Mouse (Mus musculus): ENCODE data around the gene Dlgap1.
A peak's percentile ranks its signal among the peaks of the same experiment; 100 is the strongest.

Dlgap1 gene

DNA sequence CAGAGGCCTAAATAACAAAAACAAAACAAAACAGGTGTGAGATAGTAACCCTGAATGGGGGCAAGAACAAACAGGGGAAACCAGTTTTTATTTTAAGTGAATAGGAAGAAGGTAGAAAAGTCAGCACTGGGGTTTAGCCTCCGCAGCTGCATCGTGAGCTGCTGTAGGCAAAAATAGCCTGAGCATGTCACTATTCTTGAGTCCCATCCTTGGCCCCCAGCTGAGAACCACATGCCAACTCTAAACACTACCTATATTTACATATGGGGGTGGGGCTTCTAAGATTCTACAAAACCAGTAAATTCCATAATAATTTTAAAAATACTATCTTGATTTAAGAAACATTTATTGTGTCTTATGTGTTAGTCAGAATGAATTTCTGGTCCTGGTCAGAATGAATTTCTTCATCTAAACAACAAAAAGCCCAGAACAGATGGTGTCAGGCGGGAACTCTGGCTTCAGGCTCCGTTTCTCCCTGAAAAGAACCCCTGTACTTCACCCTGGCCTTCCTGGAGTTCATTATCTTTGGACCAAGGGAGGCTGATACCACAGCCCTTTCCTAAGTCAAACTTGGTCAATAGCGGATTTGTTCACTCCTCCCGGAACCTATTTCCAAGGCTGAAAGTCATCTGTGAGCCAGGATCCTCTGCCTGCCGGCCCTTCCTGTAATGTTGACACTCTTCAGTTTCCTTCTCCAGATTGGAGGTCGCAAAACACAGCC, 494.1 kb downstream of the Dlgap1 start:
- DNase-seq (ENCODE audit: low read depth) = no peak

DNA sequence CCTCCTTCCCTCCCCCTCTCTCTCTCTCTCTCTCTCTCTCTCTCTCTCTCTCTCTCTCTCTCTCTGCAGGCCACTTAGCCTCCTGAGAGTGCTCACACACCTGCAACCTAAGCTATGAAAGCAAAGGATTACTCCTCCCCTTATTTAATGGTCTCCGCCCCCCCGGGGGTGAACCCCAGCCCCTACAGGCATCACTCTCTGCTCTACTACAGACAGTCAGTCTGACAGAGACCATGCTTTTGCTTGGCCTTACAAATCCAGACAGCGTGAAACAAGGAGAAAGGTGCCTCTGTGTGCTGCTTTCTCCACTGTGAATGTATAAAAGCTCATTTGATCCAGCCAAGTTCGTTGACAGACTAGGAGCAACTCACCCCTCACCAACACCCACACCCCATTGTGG, 497.5 kb downstream of the Dlgap1 start:
- no peak for DNase-seq (ENCODE audit: low read depth)

DNA sequence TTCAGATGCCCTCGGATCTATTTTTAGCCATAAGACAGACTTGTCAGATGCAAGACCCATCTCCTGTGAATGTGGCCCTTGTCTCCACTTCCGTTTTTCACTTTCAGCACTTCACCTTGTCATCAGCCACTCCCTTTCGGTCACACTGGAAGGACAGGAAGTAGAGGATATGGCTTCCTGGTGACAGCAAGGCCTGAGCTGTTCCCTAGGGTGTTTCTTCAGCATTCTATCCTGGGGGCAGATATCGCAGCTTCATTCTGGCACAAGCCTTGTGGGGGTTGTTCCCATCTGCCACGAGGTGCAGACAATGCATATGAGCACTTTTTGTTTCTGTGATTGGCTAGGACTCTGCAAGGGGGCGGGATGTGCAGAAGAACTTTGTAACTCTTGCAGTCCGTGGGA, 502.1 kb downstream of the Dlgap1 start:
- no peak for DNase-seq (ENCODE audit: low read depth)

DNA sequence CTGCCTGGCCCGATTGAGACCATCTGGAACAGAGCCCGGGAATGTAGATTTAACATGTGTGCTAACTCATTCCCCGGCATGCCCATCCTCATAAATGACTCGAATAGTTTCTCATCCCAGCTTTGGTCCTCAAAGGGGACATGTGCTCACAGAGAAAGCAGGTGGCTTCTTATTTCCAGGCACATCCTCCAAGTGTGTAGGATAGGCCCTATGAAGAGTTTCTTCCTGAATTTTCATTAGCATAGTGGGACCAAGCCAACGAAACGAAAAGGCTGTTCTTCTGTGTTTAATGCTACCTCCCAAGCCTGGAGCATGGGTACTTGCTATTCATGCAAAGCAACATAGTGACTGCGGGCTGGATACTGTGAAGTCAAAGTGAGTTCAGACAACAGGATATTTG, 503.3 kb downstream of the Dlgap1 start:
- DNase-seq (ENCODE audit: low read depth) = no peak

DNA sequence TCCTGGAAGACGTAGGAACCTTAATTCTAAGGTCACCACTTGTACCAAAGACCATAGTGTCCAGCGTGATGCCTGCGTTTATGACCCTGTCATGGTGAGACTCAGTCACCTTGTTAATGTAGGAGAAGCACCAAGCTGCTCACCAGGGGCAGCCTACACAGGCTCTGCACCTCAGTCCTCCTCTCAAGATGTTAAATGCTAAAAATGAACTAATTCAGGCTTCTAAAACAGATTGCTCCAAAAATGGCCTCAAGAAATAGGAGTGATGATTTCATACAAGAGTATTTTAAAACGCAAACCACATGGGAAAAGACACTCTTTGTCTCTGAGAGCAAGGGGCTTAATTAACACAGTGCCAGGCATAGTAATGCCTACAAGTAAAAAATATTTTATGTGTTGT, 505.0 kb downstream of the Dlgap1 start:
- no peak for DNase-seq (ENCODE audit: low read depth)

DNA sequence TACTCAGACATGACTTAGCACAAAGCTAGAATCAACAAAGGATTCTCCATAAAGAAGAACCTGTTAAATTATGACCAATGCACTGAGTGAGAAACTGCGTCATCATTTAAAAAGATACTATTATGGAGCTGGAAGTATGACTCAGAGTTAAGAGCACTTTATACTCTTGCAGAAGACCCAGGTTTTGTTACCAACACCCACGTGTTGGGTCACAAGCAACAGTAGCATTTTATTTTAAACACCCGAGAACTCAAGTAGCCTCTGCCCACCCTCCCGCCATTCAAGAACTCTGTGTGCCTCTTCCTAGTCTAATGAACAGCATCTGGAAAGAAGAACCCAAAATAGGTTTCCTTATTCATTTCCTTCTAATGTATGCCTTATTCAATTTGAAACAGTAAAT, 514.8 kb downstream of the Dlgap1 start:
- DNase-seq (ENCODE audit: low read depth) = no peak

DNA sequence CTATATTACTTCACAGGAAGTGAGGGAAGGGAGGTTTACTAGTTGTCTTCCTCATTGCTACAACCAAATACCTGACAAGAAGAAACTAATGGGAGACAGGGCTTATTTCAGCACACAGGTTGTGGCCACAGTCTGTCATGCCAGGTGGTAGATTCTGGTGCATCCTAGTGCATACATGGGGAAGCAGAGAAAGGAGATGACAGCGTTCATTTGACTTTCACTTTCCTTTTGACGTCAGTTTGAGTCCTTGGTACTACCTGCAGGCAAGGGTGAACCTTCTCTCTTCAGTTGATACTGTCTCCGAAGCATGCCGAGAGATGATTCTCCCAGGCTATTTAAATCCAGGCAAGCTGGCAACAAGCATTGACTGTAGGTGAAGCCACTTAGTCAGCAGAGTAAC, 516.8 kb downstream of the Dlgap1 start:
- no peak for DNase-seq (ENCODE audit: low read depth)

DNA sequence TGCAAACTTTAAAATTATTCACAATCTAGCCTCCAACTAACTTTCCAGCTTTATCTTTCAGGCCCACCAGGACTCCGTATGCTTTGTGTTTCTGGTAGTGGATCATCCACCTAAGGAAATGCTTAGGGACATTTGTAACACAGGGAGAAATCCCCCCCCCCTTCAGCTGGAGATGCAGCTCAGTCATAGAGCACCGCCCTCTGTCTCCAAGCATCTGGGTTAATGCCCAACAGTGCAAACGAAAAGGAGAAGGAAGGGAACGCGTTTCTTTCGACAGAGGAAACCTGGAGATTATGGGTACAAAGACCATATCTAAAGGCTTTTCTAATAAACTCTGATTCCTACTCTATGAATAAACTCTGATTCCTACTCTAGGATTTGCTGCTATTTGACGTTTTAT, 517.4 kb downstream of the Dlgap1 start:
- no peak for DNase-seq (ENCODE audit: low read depth)

DNA sequence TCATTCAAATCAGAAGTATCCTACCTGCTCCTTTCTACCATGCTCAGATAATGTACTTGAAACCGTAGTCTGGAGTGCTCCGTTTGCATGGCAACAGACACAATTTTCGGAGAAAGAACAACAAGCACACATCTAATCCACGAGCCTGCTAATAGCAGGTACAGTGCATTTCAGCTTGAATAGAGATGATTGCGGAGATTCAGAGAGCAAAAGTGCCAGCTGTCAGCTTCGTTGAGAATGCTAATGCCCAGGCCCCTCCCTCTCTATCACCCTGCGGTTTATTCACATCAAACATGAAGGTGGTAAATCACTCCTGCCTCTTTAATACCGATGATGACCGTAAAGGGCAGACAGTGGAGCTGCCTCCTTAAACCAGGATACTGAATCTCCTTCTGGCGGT, 518.0 kb downstream of the Dlgap1 start:
- DNase-seq (ENCODE audit: low read depth) = no peak

DNA sequence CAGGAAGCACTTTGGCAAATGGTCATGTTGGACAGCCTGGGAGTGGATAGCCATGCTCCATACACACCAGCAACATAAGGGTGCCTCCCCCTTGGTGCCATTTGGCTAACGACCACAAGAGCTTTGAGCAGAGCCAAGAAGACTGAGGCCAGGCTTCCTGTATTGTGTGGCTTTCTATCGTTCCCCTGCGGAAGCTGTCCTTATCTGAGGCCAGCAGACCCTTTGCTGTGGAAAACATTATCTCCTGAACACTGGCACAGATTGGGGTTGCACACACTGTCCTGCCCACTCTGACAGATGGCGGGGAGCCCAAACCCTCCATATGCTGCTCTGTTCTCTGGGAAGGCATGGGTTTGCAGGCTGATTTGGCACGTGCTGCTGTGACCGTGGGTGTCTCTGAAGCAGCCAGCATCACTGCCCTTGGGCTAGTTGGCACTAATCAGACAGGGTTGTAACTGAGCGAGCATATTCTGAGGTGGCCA, 520.0 kb downstream of the Dlgap1 start:
- DNase-seq (ENCODE audit: low read depth) = no peak

DNA sequence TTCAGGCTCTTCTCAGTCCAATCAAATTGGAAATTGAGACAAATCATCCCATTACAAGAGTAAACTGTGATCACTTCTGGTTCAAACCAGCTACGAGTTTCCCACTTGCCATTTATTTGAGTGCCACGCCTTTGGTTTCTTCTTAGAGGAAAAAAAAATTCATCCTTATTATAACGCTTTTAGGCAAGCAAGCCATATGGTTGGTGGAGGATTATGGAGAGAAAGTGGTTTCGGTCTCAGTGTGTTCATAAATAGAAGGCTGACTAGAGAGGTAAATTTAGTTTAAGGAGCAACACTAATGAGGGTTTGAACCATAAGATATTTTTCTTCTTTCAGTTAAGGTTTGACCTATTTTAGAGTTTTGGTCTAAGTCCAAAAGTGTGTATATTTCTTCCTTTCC, 522.7 kb downstream of the Dlgap1 start:
- DNase-seq (ENCODE audit: low read depth) = no peak

DNA sequence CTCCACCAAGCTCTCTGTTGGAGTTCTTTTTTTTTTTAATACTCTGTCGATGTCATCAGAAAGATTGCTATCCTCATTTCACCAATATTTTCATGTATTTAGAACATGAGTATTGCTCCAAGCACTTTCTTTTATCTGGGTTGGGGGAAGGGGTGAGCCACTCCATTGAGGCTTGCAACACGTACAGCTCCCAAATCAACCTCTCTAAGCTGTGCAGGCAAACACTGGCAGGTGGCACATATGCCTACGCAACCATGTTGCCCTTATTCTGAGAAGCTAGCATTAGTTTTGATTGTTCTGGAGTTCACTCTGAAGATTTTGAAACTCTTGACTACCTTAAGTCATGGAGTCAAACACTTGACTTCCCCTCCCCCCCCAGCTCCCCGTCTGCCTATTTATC, 525.5 kb downstream of the Dlgap1 start:
- DNase-seq (ENCODE audit: low read depth) = no peak

DNA sequence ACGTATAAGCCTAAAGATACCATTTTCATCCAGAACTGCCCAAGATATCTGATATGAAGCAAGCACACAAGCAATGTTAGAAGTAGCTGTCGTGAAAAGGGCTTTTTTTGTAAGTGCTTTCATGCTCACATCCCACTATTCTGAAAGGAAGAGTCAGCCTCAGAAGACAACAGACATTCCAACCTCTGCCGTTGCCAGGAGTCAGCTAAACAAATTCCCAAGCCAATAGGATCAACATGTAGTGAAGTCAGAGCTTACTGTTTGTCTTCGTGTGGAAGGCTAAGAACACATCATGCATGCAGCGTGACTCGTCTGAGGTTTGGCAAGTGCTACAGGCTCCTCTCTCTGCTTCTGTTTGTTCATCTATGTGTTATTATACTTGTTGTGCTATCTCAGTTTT, 529.4 kb downstream of the Dlgap1 start:
- peak; percentile 15 for DNase-seq (ENCODE audit: low read depth)

DNA sequence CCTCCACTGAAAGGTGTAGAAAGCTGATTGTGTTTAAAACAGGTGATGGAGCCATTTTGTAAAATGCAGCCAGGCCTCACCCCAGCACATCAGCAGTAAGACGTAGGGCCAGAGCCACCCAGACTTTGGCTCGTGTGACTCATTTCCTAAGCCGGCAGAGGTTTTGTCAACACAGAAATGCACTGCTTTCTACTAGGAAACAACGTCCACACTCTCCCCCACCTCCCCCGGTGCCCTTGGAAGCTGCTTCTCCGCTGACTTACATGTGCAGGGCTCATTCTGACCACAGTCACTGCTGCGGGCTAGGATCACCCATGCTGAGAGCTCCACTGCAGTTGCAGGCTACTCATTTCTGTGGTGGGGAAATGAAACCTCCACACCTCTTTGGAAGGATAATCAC, 533.1 kb downstream of the Dlgap1 start:
- DNase-seq (ENCODE audit: low read depth) = peak; percentile 3

DNA sequence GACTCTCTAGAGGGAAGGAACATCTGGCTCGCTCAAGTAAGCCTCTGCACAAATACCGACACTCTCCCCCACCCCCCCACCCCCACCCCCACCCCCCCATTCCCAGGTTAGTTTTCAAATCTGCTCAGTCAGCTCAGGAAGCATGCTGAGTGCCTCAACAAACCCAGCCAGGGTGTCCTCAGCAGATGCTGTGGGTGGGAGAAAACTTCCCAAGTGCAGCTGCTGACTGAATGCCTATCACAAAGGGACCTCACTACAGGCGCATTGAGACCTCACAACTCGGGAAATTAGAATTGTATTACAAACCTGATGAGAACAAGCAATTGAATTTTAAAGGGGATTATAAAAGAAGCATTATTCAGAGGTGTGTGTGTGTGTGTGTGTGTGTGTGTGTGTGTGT, 538.9 kb downstream of the Dlgap1 start:
- no peak for DNase-seq (ENCODE audit: low read depth)

DNA sequence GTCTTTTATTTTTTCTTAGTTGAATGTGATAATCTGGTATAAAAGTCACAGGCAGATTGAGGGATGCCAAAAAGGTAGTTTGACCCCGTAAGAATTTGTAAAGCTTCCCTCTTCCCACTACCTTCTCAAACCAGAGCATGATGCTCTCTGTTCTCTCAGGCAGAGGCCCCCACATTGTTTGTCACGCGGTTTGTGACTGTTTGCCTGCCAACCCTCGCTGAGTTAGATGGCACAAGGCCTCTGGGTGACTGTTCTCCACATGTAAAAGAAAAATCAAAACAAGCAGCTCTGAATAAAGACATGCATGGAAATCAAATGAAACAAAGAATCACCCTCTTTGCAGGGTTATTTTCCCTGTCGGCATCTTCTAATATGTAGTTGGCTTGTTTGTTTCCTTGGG, 541.6 kb downstream of the Dlgap1 start:
- DNase-seq (ENCODE audit: low read depth) = no peak

DNA sequence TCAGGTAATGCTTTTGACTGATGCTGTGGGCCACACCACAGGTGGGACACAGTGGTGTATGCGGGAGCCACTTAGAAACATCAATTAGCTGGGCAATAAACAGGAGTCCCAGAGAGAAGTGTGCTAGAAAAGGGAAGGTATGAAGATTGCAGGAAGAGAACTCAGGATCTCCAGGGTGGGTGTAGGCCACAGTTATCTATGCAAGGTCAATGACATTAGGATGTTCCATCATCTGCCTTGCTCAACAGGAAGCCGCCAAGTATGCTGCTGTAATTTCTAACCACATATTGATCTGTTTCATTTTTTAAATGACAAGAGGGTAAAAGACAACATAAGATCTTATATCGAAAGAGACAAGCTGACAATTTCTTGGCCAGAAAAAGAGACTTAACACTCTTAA, 542.5 kb downstream of the Dlgap1 start:
- DNase-seq (ENCODE audit: low read depth) = no peak

DNA sequence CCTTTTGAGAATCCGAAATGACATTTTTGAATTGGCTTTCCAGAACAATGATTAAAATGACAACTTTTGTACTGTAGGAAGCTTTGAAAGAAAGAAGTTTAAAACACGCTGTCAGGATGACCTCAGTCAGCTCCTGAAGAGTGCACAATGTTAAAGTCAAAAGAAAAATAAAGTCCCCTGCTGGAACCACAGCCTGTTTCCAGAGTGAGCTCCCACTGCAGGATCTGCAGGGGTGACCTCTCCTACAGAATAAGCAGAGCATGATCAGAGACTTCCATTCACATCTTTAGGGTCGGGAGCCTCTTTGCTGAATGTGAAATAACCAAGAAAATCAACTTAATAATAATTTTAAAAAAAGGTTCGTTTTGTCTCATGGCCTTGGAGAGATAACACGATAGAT, 544.9 kb downstream of the Dlgap1 start:
- DNase-seq (ENCODE audit: low read depth) = no peak

DNA sequence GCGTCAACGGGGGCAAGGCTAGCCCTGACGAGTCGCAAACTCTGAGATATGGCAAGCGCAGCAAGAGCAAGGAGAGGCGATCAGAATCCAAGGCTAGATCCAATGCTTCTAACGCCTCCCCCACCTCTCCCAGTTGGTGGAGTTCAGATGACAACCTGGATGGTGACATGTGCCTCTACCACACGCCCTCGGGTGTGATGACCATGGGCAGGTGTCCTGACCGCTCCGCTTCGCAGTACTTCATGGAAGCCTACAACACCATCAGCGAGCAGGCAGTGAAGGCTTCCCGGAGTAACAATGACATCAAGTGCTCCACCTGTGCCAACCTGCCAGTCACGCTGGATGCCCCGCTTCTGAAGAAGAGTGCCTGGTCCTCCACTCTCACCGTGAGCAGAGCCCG, 547.6 kb downstream of the Dlgap1 start:
- no peak for DNase-seq (ENCODE audit: low read depth)

DNA sequence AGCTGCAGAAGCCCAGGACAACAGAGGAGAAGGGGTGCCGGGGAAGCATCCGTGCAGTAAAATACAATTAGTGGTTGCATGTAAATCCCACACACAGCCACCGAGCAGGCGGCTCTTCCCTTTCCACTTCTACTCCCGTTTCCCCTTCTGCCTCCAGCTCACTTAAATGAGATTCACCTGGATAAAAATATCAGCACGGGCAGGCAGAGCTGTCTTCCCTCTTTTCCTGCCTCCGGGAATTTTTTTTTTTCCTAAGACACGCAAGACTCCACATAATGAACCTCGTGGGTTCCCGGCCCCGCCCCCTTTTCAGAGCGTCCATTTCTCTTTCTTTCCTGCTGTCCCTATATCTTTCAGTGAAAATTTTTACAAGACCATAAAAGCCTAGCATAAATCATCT, 548.5 kb downstream of the Dlgap1 start:
- DNase-seq (ENCODE audit: low read depth) = no peak

DNA sequence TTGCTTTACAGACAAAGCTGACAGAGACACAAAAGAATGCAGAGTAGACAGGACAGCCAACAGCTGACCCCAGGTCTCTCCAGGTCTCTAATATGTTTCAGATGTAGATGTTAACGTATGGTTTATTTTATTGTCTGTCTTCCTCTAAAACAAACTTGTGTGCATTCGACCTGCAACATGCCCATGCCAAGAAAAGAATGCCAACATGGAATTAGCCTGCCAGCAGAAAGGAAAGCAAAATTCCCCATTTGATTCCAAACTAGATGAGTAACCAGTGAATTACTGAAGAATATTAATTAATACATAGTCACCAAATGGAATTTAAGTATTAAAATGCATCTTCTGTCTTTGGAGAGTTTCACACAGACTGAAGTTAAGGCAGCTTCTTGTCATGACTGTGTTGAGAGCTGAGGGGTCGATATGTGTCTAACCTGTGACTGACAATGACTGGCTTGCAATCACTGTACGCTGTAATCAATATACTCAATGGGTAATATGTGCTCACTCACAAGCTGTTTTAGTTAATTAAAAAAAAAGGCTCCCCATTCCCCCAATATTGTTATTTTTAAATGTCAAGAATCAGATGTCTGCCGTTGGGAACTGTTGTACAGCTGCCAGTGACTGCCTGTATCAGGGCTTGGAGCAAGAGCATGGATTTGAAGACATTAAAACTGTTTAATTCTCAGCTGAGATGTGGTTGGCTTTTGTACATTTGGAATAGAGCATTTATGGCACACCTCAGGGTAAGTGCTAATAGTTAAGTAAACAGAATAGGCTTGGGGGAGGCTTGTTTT, 552.4 kb downstream of the Dlgap1 start:
- no peak for DNase-seq (ENCODE audit: low read depth)

DNA sequence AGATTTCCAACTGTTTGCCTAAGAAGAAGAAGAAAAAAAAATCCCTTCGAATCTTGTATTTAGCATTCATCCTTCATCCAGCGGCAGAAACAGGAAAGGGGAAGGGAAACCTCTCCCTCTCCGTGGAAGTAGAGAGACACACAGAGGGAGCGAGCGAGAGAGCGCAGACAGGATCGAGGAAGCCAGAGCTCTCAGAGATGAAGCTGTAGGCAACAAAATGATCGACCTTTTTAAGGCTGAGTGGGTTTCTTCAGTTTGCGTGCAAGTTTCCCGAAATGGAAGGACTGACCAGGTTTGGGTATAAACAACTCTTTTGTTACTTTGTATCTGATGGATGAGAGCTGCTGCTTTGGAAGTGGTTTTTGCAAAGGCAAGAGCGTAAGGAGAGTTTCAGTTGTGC, 553.1 kb downstream of the Dlgap1 start:
- no peak for DNase-seq (ENCODE audit: low read depth)

DNA sequence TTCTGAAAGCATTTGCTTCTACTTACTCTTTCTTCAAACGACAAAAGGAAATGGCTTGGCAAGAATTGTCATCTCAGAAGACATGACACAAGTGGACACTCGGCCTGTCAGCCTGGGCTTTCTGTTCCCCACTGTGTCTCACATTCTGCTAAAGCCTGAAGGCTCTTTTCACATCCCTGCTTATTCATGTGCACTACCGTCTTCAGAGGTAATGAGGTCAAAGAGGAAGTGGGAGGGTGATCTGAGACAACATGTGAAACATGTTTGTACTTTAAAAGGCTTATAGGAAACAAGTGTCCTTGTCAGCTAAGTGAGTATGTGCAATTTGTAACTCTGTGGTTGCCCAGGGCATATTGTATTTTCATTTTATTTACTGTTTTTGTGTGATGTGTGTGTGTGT, 557.1 kb downstream of the Dlgap1 start:
- DNase-seq (ENCODE audit: low read depth) = no peak

DNA sequence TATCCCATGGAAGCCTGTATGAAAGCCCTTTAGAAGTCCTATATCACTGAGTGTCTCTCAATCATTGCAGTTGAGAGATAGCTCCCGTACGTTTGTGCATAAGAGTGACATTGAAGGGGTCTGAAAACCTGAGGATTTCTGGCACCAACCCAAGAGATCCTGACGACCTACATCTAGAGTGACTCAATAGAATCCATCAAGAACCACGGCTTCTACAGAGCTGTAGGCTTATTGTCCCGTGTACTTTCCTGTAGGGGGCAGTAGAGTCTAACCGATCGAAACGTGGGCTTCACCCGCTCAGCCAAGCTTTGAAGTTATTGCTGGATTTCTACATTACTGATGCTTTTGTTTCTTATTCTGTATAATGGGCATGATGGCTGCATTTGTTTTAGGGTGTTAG, 558.2 kb downstream of the Dlgap1 start:
- peak; percentile 75 for DNase-seq (ENCODE audit: low read depth)

Data from NIH3T3 (cell line).